ENCODE assay signal across 19 mouse cellular contexts in the genomic region with DNA sequence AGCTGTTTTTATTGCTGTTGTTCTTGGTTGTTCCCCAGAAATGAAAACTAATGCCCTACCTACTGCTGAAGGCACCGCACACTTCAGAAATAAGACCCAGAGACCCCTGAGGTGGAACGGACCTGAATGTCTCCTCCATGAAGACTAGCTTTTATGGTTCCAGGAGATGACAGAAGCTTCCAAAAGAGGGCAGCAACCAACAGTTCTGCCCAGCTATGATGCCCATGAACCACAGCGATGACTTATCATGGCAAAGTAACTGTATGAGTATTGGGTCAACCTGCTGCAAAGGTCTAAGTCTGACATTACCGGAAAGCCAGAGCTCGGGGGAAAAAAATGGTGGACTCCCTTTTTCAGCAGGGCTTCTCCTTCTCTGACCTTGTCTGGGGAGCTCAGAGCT. TPM values are rescaled to one million over a fixed set of nuclear protein-coding genes. Genes with fewer than 3 reads are reported as not detected.
DNase-seq lines count a peak whose midpoint lies in the region; ATAC-seq and TF ChIP-seq lines count a peak whose summit lies in the region.
"Had no signal": no experiment of that assay in that cellular context is flagged by ENCODE, and none has a peak within 500 bp of the region (broad histone marks: within the 10 kb centered on the region; RNA-seq: fewer than 3 reads in every experiment).

No protein-coding gene starts in this region.

- no peak overlapping the region for H3K27ac ChIP-seq in intestine, postnatal 0 days (ENCODE audit: low read depth, low read length)
- H3K27ac ChIP-seq in intestine, embryonic 16.5 days (ENCODE audit: low read length): no peak overlapping the region
- no peak overlapping the region for H3K27ac ChIP-seq in liver, postnatal 0 days (ENCODE audit: low read depth)
- H3K27ac ChIP-seq in liver, embryonic 12.5 days: no peak overlapping the region
- no peak overlapping the region for H3K27ac ChIP-seq in MEL (ENCODE audit: control insufficient read depth, low read depth, low read length)
- no peak overlapping the region for H3K27ac ChIP-seq in stomach, postnatal 0 days (replicated peaks)
- H3K27ac ChIP-seq: embryonic facial prominence, embryonic 15.5 days; forebrain, embryonic 10.5 days; heart, embryonic 13.5 days; kidney, embryonic 15.5 days; limb, embryonic 13.5 days; lung, embryonic 15.5 days had no signal

- no peaks in the 10 kb centered on the region for H3K36me3 ChIP-seq in intestine, postnatal 0 days (ENCODE audit: control insufficient read depth, insufficient read depth)
- H3K36me3 ChIP-seq in intestine, embryonic 16.5 days (ENCODE audit: control insufficient read depth, insufficient read depth, low read length): no peaks in the 10 kb centered on the region
- peaks cover 2% of the 10 kb centered on the region; the same call in 1 of the 2 replicates for H3K36me3 ChIP-seq in liver, postnatal 0 days (replicated peaks; ENCODE audit: insufficient read depth, low read length)
- peaks cover 4% of the 10 kb centered on the region for H3K36me3 ChIP-seq in liver, embryonic 12.5 days
- 0 out of 4 replicates have a peak, but pooled peaks cover 0 to 2% of the 10 kb centered on the region in 2 experiments for H3K36me3 ChIP-seq in MEL (ENCODE audit: control insufficient read depth in 1 of 2, insufficient read depth in 2 of 2, low read length in 2 of 2)
- H3K36me3 ChIP-seq in stomach, postnatal 0 days (ENCODE audit: control insufficient read depth, insufficient read depth, low read length): no peaks in the 10 kb centered on the region

- H3K4me3 ChIP-seq in intestine, postnatal 0 days (ENCODE audit: low read depth, low read length): no peak overlapping the region
- H3K4me3 ChIP-seq in intestine, embryonic 16.5 days (ENCODE audit: low read length): no peak overlapping the region
- H3K4me3 ChIP-seq in liver, postnatal 0 days (ENCODE audit: low read depth, low read length): no peak overlapping the region
- no peak overlapping the region for H3K4me3 ChIP-seq in liver, embryonic 12.5 days
- no peak overlapping the region for H3K4me3 ChIP-seq in MEL (ENCODE audit: control insufficient read depth in 1 of 2, insufficient read depth in 1 of 2, low read depth in 2 of 2, low read length in 2 of 2)
- H3K4me3 ChIP-seq in stomach, postnatal 0 days (ENCODE audit: low read depth, low read length): no peak overlapping the region
- H3K4me3 ChIP-seq: embryonic facial prominence, embryonic 15.5 days; forebrain, embryonic 10.5 days; heart, embryonic 13.5 days; kidney, embryonic 15.5 days; limb, embryonic 13.5 days; lung, embryonic 15.5 days; megakaryocyte, embryonic 14.5 days had no signal

- TF ChIP-seq EP300 in liver, postnatal 0 days (IDR thresholded peaks at IDR 0.05; ENCODE audit: low read depth): no peak
- TF ChIP-seq EP300 in MEL (IDR thresholded peaks at IDR 0.05; ENCODE audit: low read depth in 1 of 2, low read length in 2 of 2): no peak
- no peak for TF ChIP-seq EP300 in stomach, postnatal 0 days (optimal IDR thresholded peaks at IDR 0.05)

- TF ChIP-seq POLR2A in MEL (IDR thresholded peaks at IDR 0.05; ENCODE audit: control insufficient read depth in 1 of 2, insufficient read depth in 1 of 2, low read depth in 1 of 2, low read length in 2 of 2, poor library complexity in 1 of 2): no peak

- H3K4me1 ChIP-seq in intestine, postnatal 0 days (replicated peaks; ENCODE audit: control insufficient read depth, insufficient read depth, low read length): no peaks in the 10 kb centered on the region
- H3K4me1 ChIP-seq in intestine, embryonic 16.5 days (ENCODE audit: control insufficient read depth, insufficient read depth, low read length): no peaks in the 10 kb centered on the region
- no peaks in the 10 kb centered on the region for H3K4me1 ChIP-seq in liver, postnatal 0 days (ENCODE audit: insufficient read depth)
- no peaks in the 10 kb centered on the region for H3K4me1 ChIP-seq in liver, embryonic 12.5 days
- H3K4me1 ChIP-seq in MEL (ENCODE audit: control insufficient read depth in 1 of 2, insufficient read depth in 2 of 2, low read length in 2 of 2): no peaks in the 10 kb centered on the region
- no peaks in the 10 kb centered on the region for H3K4me1 ChIP-seq in stomach, postnatal 0 days (replicated peaks; ENCODE audit: control insufficient read depth, insufficient read depth)
- H3K4me1 ChIP-seq: embryonic facial prominence, embryonic 15.5 days; heart, embryonic 13.5 days; kidney, embryonic 15.5 days; limb, embryonic 13.5 days had no signal

- no peaks in the 10 kb centered on the region for H3K9me3 ChIP-seq in intestine, postnatal 0 days (ENCODE audit: control insufficient read depth)
- no peaks in the 10 kb centered on the region for H3K9me3 ChIP-seq in intestine, embryonic 16.5 days (ENCODE audit: control insufficient read depth, low read length)
- H3K9me3 ChIP-seq in liver, postnatal 0 days (ENCODE audit: low read length): no peaks in the 10 kb centered on the region
- no peaks in the 10 kb centered on the region for H3K9me3 ChIP-seq in liver, embryonic 12.5 days (replicated peaks)
- no peaks in the 10 kb centered on the region for H3K9me3 ChIP-seq in MEL (replicated peaks; ENCODE audit: insufficient read depth, low read length)
- no peaks in the 10 kb centered on the region for H3K9me3 ChIP-seq in stomach, postnatal 0 days (ENCODE audit: control insufficient read depth, low read length)
- H3K9me3 ChIP-seq: embryonic facial prominence, embryonic 15.5 days; forebrain, embryonic 10.5 days; heart, embryonic 13.5 days; kidney, embryonic 15.5 days; limb, embryonic 13.5 days; lung, embryonic 15.5 days had no signal

- TF ChIP-seq CTCF in intestine, postnatal 0 days (IDR thresholded peaks at IDR 0.05; ENCODE audit: low read depth): peak; percentile 50
- peak; percentile 39 for TF ChIP-seq CTCF in liver, postnatal 0 days (IDR thresholded peaks at IDR 0.05; ENCODE audit: low read depth)
- peak in 2 of 3 experiments; percentile 11 to 44; a peak in 2 of 6 replicates for TF ChIP-seq CTCF in MEL (IDR thresholded peaks at IDR 0.05 in 2 of 3, conservative IDR thresholded peaks at IDR 0.05 in 1 of 3; ENCODE audit: control insufficient read depth in 1 of 3, insufficient read depth in 1 of 3, low read depth in 2 of 3, low read length in 3 of 3, poor library complexity in 1 of 3, severe bottlenecking in 1 of 3)
- TF ChIP-seq CTCF in stomach, postnatal 0 days (IDR thresholded peaks at IDR 0.05; ENCODE audit: low read depth): peak; percentile 60

- no peaks in the 10 kb centered on the region for H3K27me3 ChIP-seq in intestine, postnatal 0 days (replicated peaks; ENCODE audit: control insufficient read depth, insufficient read depth, low read length)
- no peaks in the 10 kb centered on the region for H3K27me3 ChIP-seq in intestine, embryonic 16.5 days (replicated peaks; ENCODE audit: control insufficient read depth, insufficient read depth, low read length)
- H3K27me3 ChIP-seq in liver, postnatal 0 days (ENCODE audit: insufficient read depth, low read length): no peaks in the 10 kb centered on the region
- H3K27me3 ChIP-seq in liver, embryonic 12.5 days (replicated peaks): no peaks in the 10 kb centered on the region
- no peaks in the 10 kb centered on the region for H3K27me3 ChIP-seq in MEL (ENCODE audit: control insufficient read depth in 1 of 2, insufficient read depth in 2 of 2, low read length in 2 of 2)
- no peaks in the 10 kb centered on the region for H3K27me3 ChIP-seq in stomach, postnatal 0 days (ENCODE audit: control insufficient read depth, insufficient read depth, low read length)
- H3K27me3 ChIP-seq: embryonic facial prominence, embryonic 15.5 days; heart, embryonic 13.5 days; kidney, embryonic 15.5 days; limb, embryonic 13.5 days; lung, embryonic 15.5 days had no signal

- TF ChIP-seq RAD21 in MEL (IDR thresholded peaks at IDR 0.05; ENCODE audit: low read depth, low read length): peak; percentile 37

- WGBS in intestine, postnatal 0 days: 78% methylated on average over 5 of the region's 5 CpGs
- WGBS in intestine, embryonic 16.5 days: 84% methylated on average over 5 of the region's 5 CpGs
- 64% methylated on average over 5 of the region's 5 CpGs for WGBS in liver, postnatal 0 days (ENCODE audit: insufficient replicate concordance)
- 63% methylated on average over 5 of the region's 5 CpGs for WGBS in liver, embryonic 12.5 days (ENCODE audit: insufficient replicate concordance)
- WGBS in stomach, postnatal 0 days: 77% methylated on average over 5 of the region's 5 CpGs

- no peak for ATAC-seq in intestine, postnatal 0 days
- ATAC-seq in intestine, embryonic 16.5 days: no peak
- no peak for ATAC-seq in liver, postnatal 0 days
- ATAC-seq in liver, embryonic 12.5 days: no peak
- ATAC-seq in stomach, postnatal 0 days (ENCODE audit: low FRiP score, low TSS enrichment): no peak
- ATAC-seq: midbrain, embryonic 16.5 days had no signal

- DNase-seq in liver, postnatal 0 days: no peak
- no peak for DNase-seq in MEL (ENCODE audit: low read depth, low spot score)
- no peak for DNase-seq in stomach, postnatal 0 days (ENCODE audit: low spot score)
- no peak for DNase-seq in gastrocnemius, postnatal 10 days
- DNase-seq: cerebellum, adult 9-11 months; embryo, embryonic 11 days; thymus, adult 2 months had no signal

- no peak overlapping the region for H3K9ac ChIP-seq in intestine, postnatal 0 days (ENCODE audit: low read depth, low read length)
- no peak overlapping the region for H3K9ac ChIP-seq in intestine, embryonic 16.5 days (ENCODE audit: low read depth, low read length)
- H3K9ac ChIP-seq in liver, postnatal 0 days (replicated peaks): no peak overlapping the region
- no peak overlapping the region for H3K9ac ChIP-seq in liver, embryonic 12.5 days
- H3K9ac ChIP-seq in MEL (ENCODE audit: control insufficient read depth, low read depth, low read length, poor library complexity, severe bottlenecking): no peak overlapping the region
- H3K9ac ChIP-seq in stomach, postnatal 0 days (ENCODE audit: low read length): no peak overlapping the region
- H3K9ac ChIP-seq: embryonic facial prominence, embryonic 15.5 days; heart, embryonic 13.5 days; kidney, embryonic 15.5 days; limb, embryonic 13.5 days; lung, embryonic 15.5 days had no signal

- no peaks in the 10 kb centered on the region for H3K79me2 ChIP-seq in MEL (ENCODE audit: control insufficient read depth, insufficient read depth, low read length, poor library complexity)

- H3K4me2 ChIP-seq in intestine, postnatal 0 days (replicated peaks; ENCODE audit: low read depth): no peak overlapping the region
- H3K4me2 ChIP-seq in intestine, embryonic 16.5 days (ENCODE audit: low read depth, low read length): no peak overlapping the region
- H3K4me2 ChIP-seq in liver, postnatal 0 days (ENCODE audit: low read depth, low read length): no peak overlapping the region
- no peak overlapping the region for H3K4me2 ChIP-seq in liver, embryonic 12.5 days
- no peak overlapping the region for H3K4me2 ChIP-seq in stomach, postnatal 0 days (replicated peaks; ENCODE audit: low read depth)
- H3K4me2 ChIP-seq: embryonic facial prominence, embryonic 15.5 days; heart, embryonic 13.5 days; kidney, embryonic 15.5 days; limb, embryonic 13.5 days; lung, embryonic 15.5 days had no signal

RNA-seq across cellular contexts. Expression of a gene that starts 10.2 kb away (rescaled TPM):
- polyA plus RNA-seq in intestine, postnatal 0 days (2015; fragmentation: Nextera tagmentation; extraction: Ambion mirVana): 0.16 and 0.24 TPM in 2 replicates
- polyA plus RNA-seq in intestine, embryonic 16.5 days (2015; fragmentation: Nextera tagmentation; extraction: Ambion mirVana): 0.18 and 0.24 TPM in 2 replicates
- 0.17 and 0.18 TPM in 2 replicates for polyA plus RNA-seq in liver, postnatal 0 days (2015; fragmentation: Nextera tagmentation; extraction: Ambion mirVana)
- polyA plus RNA-seq in liver, embryonic 12.5 days (2016; fragmentation: Nextera tagmentation; extraction: Ambion mirVana): 0.38 and 0.66 TPM in 2 replicates
- total RNA-seq in MEL (2012; rRNA removed): 0.65 TPM in 2 replicates
- under 1 TPM in 1 of 2 experiments, not detected in 1; 0.96 TPM for polyA plus RNA-seq in MEL (2012; ENCODE audit: insufficient read depth in 1 of 2, insufficient read length in 2 of 2, low read depth in 1 of 2, low replicate concordance in 2 of 2, missing spikeins in 1 of 2)
- 0.51 and 0.56 TPM in 2 replicates for polyA plus RNA-seq in stomach, postnatal 0 days (2015; fragmentation: Nextera tagmentation; extraction: Ambion mirVana)
- under 1 TPM; 0.19 to 0.36 TPM for total RNA-seq in gastrocnemius, postnatal 10 days (2021)
- polyA plus RNA-seq: neural tube, embryonic 11.5 days had no signal

RNA-seq across cellular contexts. Expression of a gene that starts 11.1 kb away (rescaled TPM):
- 345 and 371 TPM in 2 replicates for polyA plus RNA-seq in intestine, postnatal 0 days (2015; fragmentation: Nextera tagmentation; extraction: Ambion mirVana)
- polyA plus RNA-seq in intestine, embryonic 16.5 days (2015; fragmentation: Nextera tagmentation; extraction: Ambion mirVana): 897 and 920 TPM in 2 replicates
- 369 and 531 TPM in 2 replicates for polyA plus RNA-seq in liver, postnatal 0 days (2015; fragmentation: Nextera tagmentation; extraction: Ambion mirVana)
- 657 and 673 TPM in 2 replicates for polyA plus RNA-seq in liver, embryonic 12.5 days (2016; fragmentation: Nextera tagmentation; extraction: Ambion mirVana)
- total RNA-seq in MEL (2012; rRNA removed): 511 and 526 TPM in 2 replicates
- polyA plus RNA-seq in MEL (2012; ENCODE audit: insufficient read depth in 1 of 2, insufficient read length in 2 of 2, low read depth in 1 of 2, low replicate concordance in 2 of 2, missing spikeins in 1 of 2): 1,000 to 10,000 TPM in 1 of 2 experiments, 100 to 1,000 TPM in 1; 113 to 1,075 TPM
- polyA plus RNA-seq in stomach, postnatal 0 days (2015; fragmentation: Nextera tagmentation; extraction: Ambion mirVana): 537 and 549 TPM in 2 replicates
- total RNA-seq in gastrocnemius, postnatal 10 days (2021): 100 to 1,000 TPM; 703 to 712 TPM

RNA-seq across cellular contexts. Expression of a gene that starts 38.0 kb away (rescaled TPM):
- 26.5 TPM in 2 replicates for polyA plus RNA-seq in intestine, postnatal 0 days (2015; fragmentation: Nextera tagmentation; extraction: Ambion mirVana)
- 59.9 and 73.1 TPM in 2 replicates for polyA plus RNA-seq in intestine, embryonic 16.5 days (2015; fragmentation: Nextera tagmentation; extraction: Ambion mirVana)
- polyA plus RNA-seq in liver, postnatal 0 days (2015; fragmentation: Nextera tagmentation; extraction: Ambion mirVana): 105 and 109 TPM in 2 replicates
- polyA plus RNA-seq in liver, embryonic 12.5 days (2016; fragmentation: Nextera tagmentation; extraction: Ambion mirVana): 87.1 and 88.8 TPM in 2 replicates
- 51.4 and 53.1 TPM in 2 replicates for total RNA-seq in MEL (2012; rRNA removed)
- 10 to 100 TPM in 1 of 2 experiments, not detected in 1; 98.3 TPM for polyA plus RNA-seq in MEL (2012; ENCODE audit: insufficient read depth in 1 of 2, insufficient read length in 2 of 2, low read depth in 1 of 2, low replicate concordance in 2 of 2, missing spikeins in 1 of 2)
- 30.1 and 31.8 TPM in 2 replicates for polyA plus RNA-seq in stomach, postnatal 0 days (2015; fragmentation: Nextera tagmentation; extraction: Ambion mirVana)
- 10 to 100 TPM; 49.8 to 58.0 TPM for total RNA-seq in gastrocnemius, postnatal 10 days (2021)

RNA-seq across cellular contexts. Expression of a gene that starts 55.0 kb away (rescaled TPM):
- 2.5 and 3.2 TPM in 2 replicates for polyA plus RNA-seq in intestine, postnatal 0 days (2015; fragmentation: Nextera tagmentation; extraction: Ambion mirVana)
- polyA plus RNA-seq in intestine, embryonic 16.5 days (2015; fragmentation: Nextera tagmentation; extraction: Ambion mirVana): 8.3 and 10.2 TPM in 2 replicates
- polyA plus RNA-seq in liver, postnatal 0 days (2015; fragmentation: Nextera tagmentation; extraction: Ambion mirVana): 3.3 and 3.4 TPM in 2 replicates
- polyA plus RNA-seq in liver, embryonic 12.5 days (2016; fragmentation: Nextera tagmentation; extraction: Ambion mirVana): 11.3 and 11.4 TPM in 2 replicates
- total RNA-seq in MEL (2012; rRNA removed): 26.0 and 27.4 TPM in 2 replicates
- polyA plus RNA-seq in MEL (2012; ENCODE audit: insufficient read depth in 1 of 2, insufficient read length in 2 of 2, low read depth in 1 of 2, low replicate concordance in 2 of 2, missing spikeins in 1 of 2): 100 to 1,000 TPM in 1 of 2 experiments, 10 to 100 TPM in 1; 55.3 to 549 TPM
- 3.3 and 4.5 TPM in 2 replicates for polyA plus RNA-seq in stomach, postnatal 0 days (2015; fragmentation: Nextera tagmentation; extraction: Ambion mirVana)
- total RNA-seq in gastrocnemius, postnatal 10 days (2021): 1 to 10 TPM; 3.7 to 4.6 TPM
